Mouse (Mus musculus) thymus, adult 2 months (tissue): ENCODE measurements around the gene Klf15.

ENCODE experiments used
- CTCF ChIP-seq: fragments of 200-500 bp; IDR thresholded peaks from 2 replicates; pipeline ENCODE4 v1.5.1; 2012; ENCODE audit warnings: mild to moderate bottlenecking, control low read depth, low read length, moderate library complexity, borderline replicate concordance; ENCODE audit not compliant: control insufficient read depth, poor library complexity, insufficient read depth; ENCODE audit errors: extremely low read depth
- POLR2A ChIP-seq: fragments of 200-500 bp; IDR thresholded peaks from 2 replicates; pipeline ENCODE4 v1.6.1; 2012; ENCODE audit warnings: mild to moderate bottlenecking, low read length, control low read depth, moderate library complexity; ENCODE audit not compliant: control insufficient read depth, poor library complexity, insufficient read depth; ENCODE audit errors: extremely low read depth

DNA sequence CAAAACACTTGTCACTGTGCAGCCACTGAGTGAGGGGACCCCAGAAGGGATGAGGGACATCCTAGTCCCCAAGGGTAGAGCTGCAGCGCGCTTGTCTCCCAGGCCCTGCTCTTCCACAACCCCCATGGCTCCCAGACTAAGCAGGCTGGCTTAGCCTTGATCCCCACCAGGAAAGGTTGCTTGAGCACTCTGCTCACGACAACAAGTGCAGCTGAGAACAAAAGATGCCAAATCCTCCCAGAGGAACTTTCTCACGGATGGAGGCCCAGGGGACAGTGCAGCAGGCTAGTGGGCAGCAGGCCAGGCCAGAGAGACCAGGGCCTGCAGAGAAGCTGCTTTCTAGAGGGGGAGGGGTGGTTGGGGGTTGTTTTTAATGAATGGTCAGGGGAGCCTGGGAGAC, 15.5 kb upstream of the Klf15 start:
- TF ChIP-seq CTCF (no peak), POLR2A (no peak)
